Mouse (Mus musculus): Measurements from ENCODE around the gene Rtp4.

- TF ChIP-seq GATA1 (IDR thresholded peaks at IDR 0.05; ENCODE audit: borderline replicate concordance, low read length) (no peak), FLI1 (IDR thresholded peaks at IDR 0.05; ENCODE audit: low read length) (no peak)
Observed at GRCm38 (mm10) chr16:23472046-23472445, 48.0 kb upstream of the Rtp4 start.

Measured in megakaryocyte, embryonic 14.5 days (primary cell).